Mouse (Mus musculus) spleen, adult 2 months (tissue): ENCODE measurements around the gene Vwf. TPM values are rescaled to one million over a fixed set of nuclear protein-coding genes. Genes with fewer than 3 reads are reported as not detected.
A peak's percentile ranks its signal among the peaks of the same experiment; 100 is the strongest.

Experiments used
- DNase-seq, 2 experiments: peaks; one replicate each; pipeline versions ENCODE4 v3.0.0 to v3.0.0-alpha.2; 2012 to 2021; ENCODE audit warnings: low spot score in 2 of 2, low read depth in 1 of 2
- H3K27ac ChIP-seq: fragments of 200-500 bp; 2 replicates; pipeline ENCODE4 v1.5.1; 2012; ENCODE audit warnings: low read length, inconsistent platforms; ENCODE audit not compliant: insufficient read depth
- H3K27me3 ChIP-seq: fragments of 200-500 bp; 2 replicates; pipeline ENCODE4 v1.6.1; 2012; ENCODE audit warnings: mild to moderate bottlenecking, moderate library complexity, low read length, inconsistent platforms; ENCODE audit not compliant: control insufficient read depth, insufficient read depth
- H3K36me3 ChIP-seq: fragments of 200-500 bp; 2 replicates; pipeline ENCODE4 v1.6.1; 2012; ENCODE audit warnings: mild to moderate bottlenecking, low read length, inconsistent platforms; ENCODE audit not compliant: control insufficient read depth, insufficient read depth
- H3K4me1 ChIP-seq: fragments of 200-500 bp; 2 replicates; pipeline ENCODE4 v1.6.1; 2011; ENCODE audit warnings: inconsistent platforms; ENCODE audit not compliant: control insufficient read depth, insufficient read depth, insufficient read length
- H3K4me3 ChIP-seq: fragments of 200-500 bp; 2 replicates; pipeline ENCODE4 v1.5.1; 2011; ENCODE audit warnings: mild to moderate bottlenecking, inconsistent platforms; ENCODE audit not compliant: insufficient read depth, insufficient read length; ENCODE audit errors: extremely low read depth
- CTCF ChIP-seq: fragments of 200-500 bp; IDR thresholded peaks from 2 replicates; pipeline ENCODE4 v1.5.1; 2011; ENCODE audit warnings: mild to moderate bottlenecking, inconsistent platforms; ENCODE audit not compliant: insufficient read depth, insufficient read length, insufficient replicate concordance; ENCODE audit errors: extremely low read depth
- POLR2A ChIP-seq: fragments of 200-500 bp; IDR thresholded peaks from 2 replicates; pipeline ENCODE4 v1.6.1; 2011; ENCODE audit warnings: low read depth, low read length, inconsistent platforms
- WGBS: fragments of 180-500 bp; shearing (Covaris S2); methylation state at CpG from one replicate; pipeline ENCODE4 v1.1.7; 2018; 5-methylcytosine and 5-hydroxymethylcytosine counted together
- polyA plus RNA-seq: library from polyadenylated mRNA; depleted of rRNA; stranded (reverse); fragments of >200 nt; gene quantifications from 2 replicates; pipeline ENCODE4 v1.2.3, GENCODE M21; 2012

Gene Vwf
- polyA plus RNA-seq, 1 experiment: 42.9 TPM

DNA sequence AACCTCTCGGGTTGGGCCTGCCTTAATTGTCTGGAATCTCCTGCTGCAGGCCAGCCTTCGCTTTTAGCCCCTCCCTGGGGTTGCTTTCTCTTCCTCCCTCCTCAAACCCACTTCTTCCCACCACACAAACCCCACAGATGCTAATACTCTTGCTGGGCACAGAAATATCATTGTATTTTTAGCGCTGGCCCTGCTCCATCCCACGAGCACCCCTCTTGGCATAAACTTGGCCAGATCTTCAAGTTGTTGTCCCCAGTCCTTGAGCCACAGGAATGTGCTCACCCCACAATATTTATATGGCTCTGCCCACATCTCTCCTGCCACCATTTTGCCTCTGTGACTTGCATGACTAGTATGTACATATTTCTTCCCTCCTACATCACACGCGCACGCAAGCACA, 35.4 kb upstream of the Vwf start:
- 57% methylated on average over 7 of the region's 7 CpGs for WGBS
- Histone ChIP-seq H3K36me3 (no peaks in the 10 kb centered on the region), H3K27ac (no peak overlapping the region), H3K4me3 (no peak overlapping the region), H3K27me3 (no peaks in the 10 kb centered on the region), H3K4me1 (peaks cover 2% of the 10 kb centered on the region; the same call in 1 of the 2 replicates)
- no peak for DNase-seq
- TF ChIP-seq CTCF (no peak), POLR2A (no peak)

DNA sequence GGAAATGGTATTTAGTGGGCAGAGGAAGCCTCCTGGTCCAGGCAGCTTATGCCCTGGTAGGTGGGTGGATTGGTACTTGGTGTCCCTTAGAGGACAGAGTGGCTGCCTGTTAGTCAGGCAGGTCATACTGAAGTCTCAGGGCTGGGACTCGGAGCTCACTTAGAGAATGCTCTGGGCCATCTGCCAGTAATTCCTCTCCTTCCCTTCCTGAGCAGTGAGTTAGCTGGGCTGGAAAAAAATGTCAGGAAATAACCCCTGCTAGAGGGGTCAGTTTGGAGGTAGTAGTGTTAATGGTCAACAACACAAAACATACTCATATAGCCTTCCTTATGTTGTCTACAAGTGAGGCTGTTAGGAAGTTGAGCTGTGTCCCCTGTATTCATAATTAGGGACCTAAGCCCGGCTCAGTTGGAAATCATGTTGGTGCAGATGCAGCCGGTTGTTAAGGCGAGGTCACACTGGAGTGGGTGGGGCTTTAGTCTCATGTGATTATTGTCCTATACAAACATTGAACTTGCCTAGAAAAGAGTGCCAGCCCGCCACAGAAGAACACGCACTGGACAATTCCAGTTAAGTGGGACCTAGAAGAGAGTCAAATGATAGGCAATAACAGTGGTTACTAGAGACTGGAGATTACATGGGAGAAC, 33.5 kb upstream of the Vwf start:
- WGBS: 61% methylated on average over 6 of the region's 6 CpGs
- TF ChIP-seq CTCF (no peak), POLR2A (no peak)
- Histone ChIP-seq H3K27me3 (no peaks in the 10 kb centered on the region), H3K4me3 (no peak overlapping the region), H3K36me3 (no peaks in the 10 kb centered on the region), H3K27ac (0 out of 2 replicates have a peak overlapping the region, but pooled peaks have one; percentile 18), H3K4me1 (peaks cover 2% of the 10 kb centered on the region; the same call in 1 of the 2 replicates)
- DNase-seq: no peak

DNA sequence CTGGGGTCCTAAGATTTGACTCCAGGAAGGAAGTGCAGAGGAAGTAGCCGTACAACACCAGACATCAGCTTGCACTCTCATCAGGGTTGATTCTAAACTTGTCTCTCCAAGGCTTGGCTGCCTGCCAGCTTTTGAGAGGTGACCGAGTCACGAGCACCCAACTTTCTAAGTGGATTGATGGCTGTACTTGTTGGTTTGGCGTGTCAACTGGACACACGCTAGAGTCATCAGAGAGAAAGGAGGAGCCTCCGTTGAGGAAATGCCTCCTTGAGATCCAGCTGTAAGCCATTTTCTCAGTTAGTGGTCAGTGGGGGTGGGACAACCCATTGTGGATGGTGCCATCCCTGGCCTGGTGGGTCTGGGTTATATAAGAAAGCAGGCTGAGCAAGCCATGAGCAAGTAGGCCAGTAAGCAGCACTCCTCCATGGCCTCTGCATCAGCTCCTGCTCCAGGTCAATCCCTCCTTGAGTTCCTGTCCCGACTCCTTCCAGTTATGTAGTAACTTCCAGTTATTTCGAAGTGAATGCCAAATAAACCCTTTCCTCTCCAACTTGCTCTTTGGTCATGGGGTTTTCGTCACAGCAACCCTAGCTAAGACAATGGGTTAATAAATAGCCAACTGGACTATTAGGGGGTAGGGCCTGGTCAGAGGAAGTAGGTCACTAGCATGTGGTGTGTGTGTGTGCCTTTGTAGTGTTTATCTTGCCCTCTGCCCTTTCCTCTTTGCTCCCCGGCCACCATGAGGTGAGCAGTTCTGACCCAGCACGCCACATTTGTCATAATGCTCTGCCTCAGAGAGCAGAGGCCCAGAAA, 30.9 kb upstream of the Vwf start:
- WGBS: 65% methylated on average over 11 of the region's 11 CpGs
- no peak for TF ChIP-seq CTCF
- no peak overlapping the region for H3K4me3 ChIP-seq
- H3K27me3 ChIP-seq: no peaks in the 10 kb centered on the region
- no peak overlapping the region for H3K27ac ChIP-seq
- no peak for DNase-seq
- H3K36me3 ChIP-seq: no peaks in the 10 kb centered on the region
- H3K4me1 ChIP-seq: peaks cover 2% of the 10 kb centered on the region; the same call in 1 of the 2 replicates

DNA sequence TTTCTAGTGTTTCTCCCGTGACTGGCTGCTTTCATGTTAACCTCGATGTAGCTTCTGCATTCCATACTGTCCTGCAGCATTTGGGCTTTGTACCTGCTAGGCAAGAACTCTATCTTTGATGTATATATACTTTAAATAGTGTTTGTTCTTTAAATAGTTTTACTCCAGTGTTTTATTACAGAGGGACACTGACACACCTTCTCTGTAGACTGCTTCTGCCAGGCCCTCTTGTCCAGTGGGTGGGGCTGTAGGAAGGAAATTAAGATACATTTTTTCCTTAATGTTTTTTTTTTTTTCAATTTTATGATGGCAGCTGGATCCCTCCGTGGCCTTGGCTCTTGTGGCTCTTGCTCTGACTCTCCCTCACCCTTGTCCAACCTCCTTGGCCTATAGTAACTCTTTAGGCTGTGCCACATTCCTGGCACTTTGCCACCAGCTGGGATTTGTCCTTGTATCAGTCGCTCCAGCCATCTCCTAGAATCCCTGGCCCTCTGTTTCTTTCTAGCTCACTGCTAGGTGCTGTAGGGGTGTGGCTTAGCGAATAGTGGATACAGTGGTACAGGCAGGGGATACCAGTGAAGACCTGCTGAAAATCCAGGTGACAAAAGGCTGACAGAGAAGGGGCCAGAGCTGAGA, 24.9 kb upstream of the Vwf start:
- Histone ChIP-seq H3K4me3 (no peak overlapping the region), H3K27me3 (no peaks in the 10 kb centered on the region), H3K4me1 (peaks cover 9% of the 10 kb centered on the region; the same call in 1 of the 2 replicates), H3K27ac (no peak overlapping the region), H3K36me3 (no peaks in the 10 kb centered on the region)
- no peak for DNase-seq
- TF ChIP-seq CTCF (no peak), POLR2A (no peak)
- 74% methylated on average over 5 of the region's 5 CpGs for WGBS

DNA sequence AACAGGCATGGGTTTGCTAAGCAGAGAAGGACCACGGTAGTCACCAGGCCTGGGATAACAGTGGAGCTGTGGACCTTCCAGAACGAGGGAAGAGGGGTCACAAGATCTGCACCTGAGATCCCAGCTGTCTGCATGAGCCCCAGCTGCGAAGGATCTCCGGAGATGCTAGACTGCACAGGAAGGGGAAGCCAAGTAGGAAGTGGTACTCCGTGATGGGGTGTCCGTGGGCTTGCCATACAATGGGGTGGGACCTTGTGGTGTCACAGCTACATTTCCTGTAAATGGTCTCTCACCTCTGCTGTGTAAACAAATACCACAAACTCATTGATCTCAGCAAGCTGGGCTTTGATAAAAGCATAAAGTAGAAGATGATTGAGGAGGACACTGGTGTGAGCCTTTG, 22.5 kb upstream of the Vwf start:
- WGBS: 21% methylated on average over 6 of the region's 6 CpGs
- Histone ChIP-seq H3K4me3 (no peak overlapping the region), H3K4me1 (peaks cover 9% of the 10 kb centered on the region; the same call in 1 of the 2 replicates), H3K27me3 (no peaks in the 10 kb centered on the region), H3K27ac (no peak overlapping the region), H3K36me3 (no peaks in the 10 kb centered on the region)
- peak; percentile 16 to 26 for DNase-seq
- TF ChIP-seq CTCF (no peak), POLR2A (no peak)

DNA sequence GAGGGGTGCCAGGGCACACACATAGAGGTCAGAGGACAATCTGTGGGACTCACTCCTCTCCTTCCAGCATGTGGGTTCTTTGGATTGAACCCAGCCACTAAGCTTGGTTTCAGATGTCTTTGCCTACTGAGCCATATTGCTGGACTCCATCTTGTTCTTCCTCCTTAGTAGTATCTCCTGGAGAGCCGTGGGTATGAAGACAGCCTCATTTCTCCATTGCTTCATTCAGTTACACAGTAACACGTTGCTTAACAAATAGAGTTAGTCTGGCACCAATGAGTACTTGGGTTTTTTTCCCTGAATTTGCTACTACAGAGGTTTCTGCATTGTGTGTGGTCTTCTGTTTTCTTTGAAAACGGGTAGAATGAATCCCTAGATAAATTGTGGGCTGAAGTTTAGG, 20.5 kb upstream of the Vwf start:
- no peak for DNase-seq
- TF ChIP-seq CTCF (no peak), POLR2A (no peak)
- Histone ChIP-seq H3K27me3 (no peaks in the 10 kb centered on the region), H3K36me3 (no peaks in the 10 kb centered on the region), H3K4me3 (no peak overlapping the region), H3K27ac (no peak overlapping the region), H3K4me1 (peaks cover 9% of the 10 kb centered on the region; the same call in 1 of the 2 replicates)
- 57% methylated on average over 3 of the region's 3 CpGs for WGBS
